ENCODE assay signal across 8 mouse cellular contexts in the genomic region with DNA sequence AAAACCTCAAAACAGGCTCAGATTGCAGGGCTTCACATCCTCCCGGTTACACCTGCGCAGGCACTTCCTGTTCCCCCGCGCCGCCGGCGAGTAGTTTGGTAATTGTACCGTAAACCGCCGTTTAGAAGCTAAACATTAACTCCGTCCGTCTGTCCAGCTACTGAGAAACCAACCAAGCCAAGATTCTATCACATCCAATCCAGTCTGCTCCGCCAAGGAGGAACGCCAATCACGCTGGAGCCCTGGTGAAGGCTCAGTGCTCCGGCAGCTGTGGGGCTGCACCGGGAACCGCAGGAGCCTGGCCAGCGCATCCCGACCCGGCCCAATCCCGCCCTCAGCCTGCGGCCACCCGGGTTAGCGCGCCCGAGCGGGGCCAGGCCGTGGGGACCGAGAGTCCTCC. TPM values are rescaled to one million over a fixed set of nuclear protein-coding genes. Genes with fewer than 3 reads are reported as not detected.
DNase-seq lines count a peak whose midpoint lies in the region; ATAC-seq and TF ChIP-seq lines count a peak whose summit lies in the region.

No protein-coding gene starts in this region.

- no peaks in the 10 kb centered on the region for H3K9me3 ChIP-seq in heart, embryonic 14.5 days (ENCODE audit: control insufficient read depth, low read length)
- H3K9me3 ChIP-seq in G1E (replicated peaks) = no peaks in the 10 kb centered on the region
- no peaks in the 10 kb centered on the region for H3K9me3 ChIP-seq in kidney, embryonic 16.5 days (ENCODE audit: low read length)
- no peaks in the 10 kb centered on the region for H3K9me3 ChIP-seq in midbrain, embryonic 10.5 days (replicated peaks)

- intact Hi-C loops in heart, postnatal 14 days (cut with DNase I) = loop anchor here (5.0 kb wide), 1 partner anchor 37 kb away; no protein-coding TSS in a partner anchor

- peak; percentile 81 for ATAC-seq in heart, embryonic 14.5 days (ENCODE audit: insufficient number of reproducible peaks, insufficient read depth, low FRiP score, low read depth)
- ATAC-seq in G1E (ENCODE audit: extremely low read depth, insufficient number of reproducible peaks, low FRiP score, poor library complexity, severe bottlenecking) = peak; percentile 55
- peak; percentile 92 for ATAC-seq in kidney, embryonic 16.5 days (ENCODE audit: low FRiP score, low TSS enrichment)

- no peak for TF ChIP-seq CTCF in G1E (IDR thresholded peaks at IDR 0.05; ENCODE audit: low read depth, low read length)
- no peak for TF ChIP-seq CTCF in embryonic fibroblast, embryonic 13.5 days (IDR thresholded peaks at IDR 0.05; ENCODE audit: borderline replicate concordance, insufficient read depth, low read length)
- no peak for TF ChIP-seq CTCF in thymus, adult 2 months (IDR thresholded peaks at IDR 0.05; ENCODE audit: borderline replicate concordance, control insufficient read depth, extremely low read depth, insufficient read depth, low read length, poor library complexity)

- 0 out of 2 replicates have a peak, but pooled peaks cover 3% of the 10 kb centered on the region for H3K36me3 ChIP-seq in heart, embryonic 14.5 days (ENCODE audit: control insufficient read depth, insufficient read depth, low read length)
- H3K36me3 ChIP-seq in G1E (replicated peaks) = peaks cover 8% of the 10 kb centered on the region
- 0 out of 2 replicates have a peak, but pooled peaks cover 3% of the 10 kb centered on the region for H3K36me3 ChIP-seq in kidney, embryonic 16.5 days (ENCODE audit: insufficient read depth, low read length)
- H3K36me3 ChIP-seq in midbrain, embryonic 10.5 days = peaks cover 2% of the 10 kb centered on the region; the same call in 1 of the 2 replicates
- H3K36me3 ChIP-seq in thymus, adult 2 months (ENCODE audit: control insufficient read depth, insufficient read depth, low read length) = no peaks in the 10 kb centered on the region

- TF ChIP-seq POLR2A in embryonic fibroblast, embryonic 13.5 days (IDR thresholded peaks at IDR 0.05; ENCODE audit: low read depth, low read length) = no peak
- TF ChIP-seq POLR2A in thymus, adult 2 months (IDR thresholded peaks at IDR 0.05; ENCODE audit: control insufficient read depth, extremely low read depth, insufficient read depth, low read length, poor library complexity) = no peak

- H3K4me3 ChIP-seq in heart, embryonic 14.5 days (ENCODE audit: control insufficient read depth in 1 of 2, insufficient read depth in 1 of 2, low read depth in 1 of 2, low read length in 2 of 2) = peak overlapping the region; percentile 82 to 88
- peak overlapping the region; percentile 93 for H3K4me3 ChIP-seq in G1E (ENCODE audit: low read depth, low read length)
- peak overlapping the region; percentile 67 for H3K4me3 ChIP-seq in embryonic fibroblast, embryonic 13.5 days (ENCODE audit: insufficient read depth, low read length)
- peak overlapping the region; percentile 81 for H3K4me3 ChIP-seq in kidney, embryonic 16.5 days (ENCODE audit: low read length)
- H3K4me3 ChIP-seq in midbrain, embryonic 10.5 days = peak overlapping the region; percentile 73
- H3K4me3 ChIP-seq in thymus, adult 2 months (ENCODE audit: control insufficient read depth, insufficient read depth, low read length) = peak overlapping the region; percentile 88

- DNase-seq in heart, postnatal 14 days = no peak
- DNase-seq in G1E (ENCODE audit: low spot score) = no peak
- DNase-seq in midbrain, embryonic 10.5 days (ENCODE audit: low spot score) = no peak
- peak; percentile 62 for DNase-seq in thymus, adult 2 months
- no peak for DNase-seq in Muller cell, postnatal 12 days (ENCODE audit: inconsistent ontology term)

- H3K27ac ChIP-seq in heart, embryonic 14.5 days (replicated peaks in 1 of 2; ENCODE audit: control insufficient read depth in 1 of 2, insufficient read depth in 1 of 2, low read depth in 2 of 2, low read length in 2 of 2) = peak overlapping the region; percentile 95 to 97
- H3K27ac ChIP-seq in embryonic fibroblast, embryonic 13.5 days (ENCODE audit: insufficient read depth, low read length) = peak overlapping the region; percentile 72
- H3K27ac ChIP-seq in kidney, embryonic 16.5 days (ENCODE audit: low read length) = peak overlapping the region; percentile 99
- peak overlapping the region; percentile 99 for H3K27ac ChIP-seq in midbrain, embryonic 10.5 days (replicated peaks)
- H3K27ac ChIP-seq in thymus, adult 2 months (ENCODE audit: control insufficient read depth, insufficient read depth, low read length) = peak overlapping the region; percentile 2; the same call in 1 of the 2 replicates

- H3K9ac ChIP-seq in heart, embryonic 14.5 days (ENCODE audit: low read length) = peak overlapping the region; percentile 90
- H3K9ac ChIP-seq in kidney, embryonic 16.5 days (replicated peaks; ENCODE audit: low read length) = peak overlapping the region; percentile 78

- peak overlapping the region; percentile 71 for H3K4me2 ChIP-seq in heart, embryonic 14.5 days (ENCODE audit: low read length)
- peak overlapping the region; percentile 55 for H3K4me2 ChIP-seq in kidney, embryonic 16.5 days (replicated peaks; ENCODE audit: low read depth, low read length)

- peaks cover 9 to 20% of the 10 kb centered on the region in 2 experiments for H3K4me1 ChIP-seq in heart, embryonic 14.5 days (ENCODE audit: control insufficient read depth in 2 of 2, insufficient read depth in 2 of 2, low read length in 2 of 2)
- H3K4me1 ChIP-seq in G1E (ENCODE audit: insufficient read depth, low read depth, low read length) = peaks cover 13% of the 10 kb centered on the region
- peaks cover 2% of the 10 kb centered on the region for H3K4me1 ChIP-seq in embryonic fibroblast, embryonic 13.5 days (ENCODE audit: control insufficient read depth, insufficient read depth, low read length)
- H3K4me1 ChIP-seq in kidney, embryonic 16.5 days (ENCODE audit: insufficient read depth, low read length) = peaks cover 18% of the 10 kb centered on the region
- peaks cover 19% of the 10 kb centered on the region for H3K4me1 ChIP-seq in midbrain, embryonic 10.5 days
- no peaks in the 10 kb centered on the region for H3K4me1 ChIP-seq in thymus, adult 2 months (replicated peaks; ENCODE audit: control insufficient read depth, insufficient read depth, low read length)

- WGBS in heart, embryonic 14.5 days = 0% methylated on average over 30 of the region's 30 CpGs
- 0% methylated on average over 30 of the region's 30 CpGs for WGBS in kidney, embryonic 16.5 days
- under 1% methylated on average over 30 of the region's 30 CpGs for WGBS in midbrain, embryonic 10.5 days
- WGBS in thymus, adult 2 months = under 1% methylated on average over 30 of the region's 30 CpGs

- H3K27me3 ChIP-seq in heart, embryonic 14.5 days (ENCODE audit: control insufficient read depth, insufficient read depth, low read length) = no peaks in the 10 kb centered on the region
- H3K27me3 ChIP-seq in G1E (ENCODE audit: insufficient read depth, low read length) = peaks cover 14% of the 10 kb centered on the region
- no peaks in the 10 kb centered on the region for H3K27me3 ChIP-seq in kidney, embryonic 16.5 days (ENCODE audit: insufficient read depth, low read length)
- no peaks in the 10 kb centered on the region for H3K27me3 ChIP-seq in midbrain, embryonic 10.5 days (ENCODE audit: low read depth, poor library complexity, severe bottlenecking)
- H3K27me3 ChIP-seq in thymus, adult 2 months (ENCODE audit: control insufficient read depth, insufficient read depth, low read length) = no peaks in the 10 kb centered on the region

RNA-seq across cellular contexts. Expression of a gene that starts 0.5 kb away (rescaled TPM):
- 7.8 and 9.7 TPM in 2 replicates for polyA plus RNA-seq in heart, embryonic 14.5 days (2014; fragmentation: Nextera tagmentation; extraction: Ambion mirVana)
- 1 to 10 TPM; 8.3 to 9.2 TPM for total RNA-seq in heart, postnatal 14 days (2021)
- 13.6 and 18.0 TPM in 2 replicates for total RNA-seq in G1E (2014; fragmentation: Nextera tagmentation)
- 8.0 and 9.6 TPM in 2 replicates for total RNA-seq in G1E (2017)
- 0.25 and 0.46 TPM in 2 replicates for polyA plus RNA-seq in G1E (2012)
- polyA plus RNA-seq in embryonic fibroblast, embryonic 13.5 days (2011; ENCODE audit: insufficient read length, low read depth, missing spikeins) = 10.4 and 14.7 TPM in 2 replicates
- polyA plus RNA-seq in kidney, embryonic 16.5 days (2015; fragmentation: Nextera tagmentation; extraction: Ambion mirVana) = 10.3 and 14.4 TPM in 2 replicates
- 3.9 and 5.0 TPM in 2 replicates for polyA plus RNA-seq in midbrain, embryonic 10.5 days (2016; fragmentation: Nextera tagmentation; extraction: Ambion mirVana)
- 1.4 and 2.3 TPM in 2 replicates for polyA plus RNA-seq in thymus, adult 2 months (2012; rRNA removed)

RNA-seq across cellular contexts. Expression of a gene that starts 51.0 kb away (rescaled TPM):
- 230 and 232 TPM in 2 replicates for polyA plus RNA-seq in heart, embryonic 14.5 days (2014; fragmentation: Nextera tagmentation; extraction: Ambion mirVana)
- total RNA-seq in heart, postnatal 14 days (2021) = 1,000 to 10,000 TPM; 1,719 to 1,785 TPM
- total RNA-seq in G1E (2014; fragmentation: Nextera tagmentation) (not detected in 2 replicates), G1E (2017) (0.12 and 0.22 TPM in 2 replicates)
- polyA plus RNA-seq in G1E (2012) = not detected in 2 replicates
- polyA plus RNA-seq in embryonic fibroblast, embryonic 13.5 days (2011; ENCODE audit: insufficient read length, low read depth, missing spikeins) = not detected in 2 replicates
- 0.99 and 1.3 TPM in 2 replicates for polyA plus RNA-seq in kidney, embryonic 16.5 days (2015; fragmentation: Nextera tagmentation; extraction: Ambion mirVana)
- not detected in 2 replicates for polyA plus RNA-seq in midbrain, embryonic 10.5 days (2016; fragmentation: Nextera tagmentation; extraction: Ambion mirVana)
- 1.5 and 13.5 TPM in 2 replicates for polyA plus RNA-seq in thymus, adult 2 months (2012; rRNA removed)

RNA-seq across cellular contexts. Expression of a gene that starts 59.8 kb away (rescaled TPM):
- polyA plus RNA-seq in heart, embryonic 14.5 days (2014; fragmentation: Nextera tagmentation; extraction: Ambion mirVana) = 120 and 135 TPM in 2 replicates
- 10 to 100 TPM; 85.8 to 97.7 TPM for total RNA-seq in heart, postnatal 14 days (2021)
- total RNA-seq in G1E (2014; fragmentation: Nextera tagmentation) (120 TPM in 2 replicates), G1E (2017) (93.4 and 95.4 TPM in 2 replicates)
- polyA plus RNA-seq in G1E (2012) = 52.0 and 52.5 TPM in 2 replicates
- 72.3 and 85.7 TPM in 2 replicates for polyA plus RNA-seq in embryonic fibroblast, embryonic 13.5 days (2011; ENCODE audit: insufficient read length, low read depth, missing spikeins)
- polyA plus RNA-seq in kidney, embryonic 16.5 days (2015; fragmentation: Nextera tagmentation; extraction: Ambion mirVana) = 85.2 and 87.2 TPM in 2 replicates
- 82.5 and 82.7 TPM in 2 replicates for polyA plus RNA-seq in midbrain, embryonic 10.5 days (2016; fragmentation: Nextera tagmentation; extraction: Ambion mirVana)
- polyA plus RNA-seq in thymus, adult 2 months (2012; rRNA removed) = 27.1 and 35.8 TPM in 2 replicates

Comparison
In these comparisons a context has a peak if more than half of its experiments do, and no peak if none do; other contexts are left out.
1. H3K27ac ChIP-seq: peak in every context shown above with its lines; median percentile 99 in kidney, embryonic 16.5 days; 99 in midbrain, embryonic 10.5 days; 96 in heart, embryonic 14.5 days; 72 in embryonic fibroblast, embryonic 13.5 days; 2 in thymus, adult 2 months.
2. RNA of a gene that starts 51.0 kb away (polyA plus RNA-seq): 230 to 232 TPM in heart, embryonic 14.5 days; 1.5 to 13.5 TPM in thymus, adult 2 months, 0.99 to 1.3 TPM in kidney, embryonic 16.5 days, not detected in embryonic fibroblast, embryonic 13.5 days, not detected in G1E and not detected in midbrain, embryonic 10.5 days; every median in the first group is over 10 times any median in the second.
3. Peak in every context shown above with its lines, with median percentiles within 50 percentile points of each other: ATAC-seq and H3K4me3 ChIP-seq.